In the genomic region with DNA sequence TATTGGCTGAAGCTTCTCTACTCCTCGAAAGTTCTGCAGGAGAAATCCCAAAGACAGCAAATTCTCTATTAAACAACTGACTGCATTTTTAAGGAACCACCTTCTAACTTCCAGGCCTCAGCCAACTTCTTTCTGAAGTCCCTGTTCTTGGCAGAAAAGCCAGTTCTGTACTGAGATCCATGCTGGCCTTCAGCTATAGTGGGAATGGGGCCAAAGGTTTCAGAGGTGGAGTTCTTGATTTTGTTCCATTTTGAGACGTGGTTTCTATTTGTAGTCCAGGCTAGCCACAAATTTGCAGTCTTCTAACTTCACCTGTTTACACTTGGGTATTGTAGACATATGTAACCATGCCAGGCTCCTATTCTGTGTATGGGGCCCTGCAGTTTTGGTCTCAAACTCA, we compare ENCODE assay signal across 22 mouse cellular contexts. TPM values are rescaled to one million over a fixed set of nuclear protein-coding genes. Genes with fewer than 3 reads are reported as not detected.
A peak's percentile ranks its signal among the peaks of the same experiment; 100 is the strongest.
DNase-seq lines count a peak whose midpoint lies in the region; ATAC-seq and TF ChIP-seq lines count a peak whose summit lies in the region.
"Had no signal": no experiment of that assay in that cellular context is flagged by ENCODE, and none has a peak within 500 bp of the region (broad histone marks: within the 10 kb centered on the region; RNA-seq: fewer than 3 reads in every experiment).

No protein-coding gene starts in this region.

- no peak overlapping the region for H3K4me3 ChIP-seq in liver, adult 2 months (ENCODE audit: insufficient read depth, low read depth, low read length)
- no peak overlapping the region for H3K4me3 ChIP-seq in liver, embryonic 11.5 days (ENCODE audit: low read depth, low read length)
- H3K4me3 ChIP-seq in embryonic facial prominence, embryonic 10.5 days = no peak overlapping the region
- H3K4me3 ChIP-seq: embryonic facial prominence, embryonic 15.5 days; limb, embryonic 15.5 days had no signal

- no peak overlapping the region for H3K9ac ChIP-seq in liver, adult 2 months (ENCODE audit: low read depth, low read length)
- no peak overlapping the region for H3K9ac ChIP-seq in liver, embryonic 11.5 days (ENCODE audit: low read depth, low read length)
- H3K9ac ChIP-seq: embryonic facial prominence, embryonic 15.5 days; limb, embryonic 15.5 days; neural tube, embryonic 15.5 days had no signal

- TF ChIP-seq CTCF in liver, adult 2 months (IDR thresholded peaks at IDR 0.05; ENCODE audit: low read depth, low read length) = no peak

- DNase-seq in adrenal gland, postnatal 14 days = peak; percentile 44
- no peak for DNase-seq in adrenal gland, postnatal 4 days (ENCODE audit: low spot score in 2 of 2)
- DNase-seq in liver, adult 2 months (ENCODE audit: extremely low read depth, low read depth, low spot score) = peak; percentile 62
- no peak for DNase-seq in liver, embryonic 11.5 days (ENCODE audit: low spot score)
- DNase-seq in 3T3-L1 (ENCODE audit: low read depth, low spot score) (peak; percentile 27), NIH3T3 (ENCODE audit: low read depth) (peak; percentile 18)
- no peak for DNase-seq in embryonic facial prominence, embryonic 10.5 days (ENCODE audit: low spot score)
- DNase-seq: B cell, adult 2 months; cerebellum, adult 18-20 months; cerebellum, postnatal 25 days; embryo, embryonic 11 days; heart, postnatal 4 days; kidney, adult 9 months; kidney, postnatal 25 days; thymus, adult 18-20 months; thymus, postnatal 4 days had no signal

- H3K4me2 ChIP-seq in liver, embryonic 11.5 days = no peak overlapping the region
- H3K4me2 ChIP-seq: limb, embryonic 15.5 days had no signal

- no peaks in the 10 kb centered on the region for H3K27me3 ChIP-seq in liver, adult 2 months (ENCODE audit: control insufficient read depth, insufficient read depth, low read length)
- H3K27me3 ChIP-seq in liver, embryonic 11.5 days (replicated peaks; ENCODE audit: control insufficient read depth, insufficient read depth, low read length) = no peaks in the 10 kb centered on the region
- H3K27me3 ChIP-seq in embryonic facial prominence, embryonic 10.5 days (replicated peaks; ENCODE audit: low read depth, poor library complexity, severe bottlenecking) = no peaks in the 10 kb centered on the region
- H3K27me3 ChIP-seq: embryonic facial prominence, embryonic 15.5 days; limb, embryonic 15.5 days; neural tube, embryonic 15.5 days; Patski had no signal

- no peaks in the 10 kb centered on the region for H3K9me3 ChIP-seq in liver, embryonic 11.5 days (ENCODE audit: control insufficient read depth, low read length)
- H3K9me3 ChIP-seq in embryonic facial prominence, embryonic 10.5 days = no peaks in the 10 kb centered on the region
- H3K9me3 ChIP-seq: embryonic facial prominence, embryonic 15.5 days; forebrain, embryonic 10.5 days; limb, embryonic 15.5 days; neural tube, embryonic 15.5 days had no signal

- no peak for ATAC-seq in liver, embryonic 11.5 days (replicated peaks; ENCODE audit: low FRiP score)
- ATAC-seq: lung, postnatal 0 days had no signal

- no peak for TF ChIP-seq POLR2A in liver, adult 2 months (IDR thresholded peaks at IDR 0.05; ENCODE audit: extremely low read depth, insufficient read depth, low read length)

- H3K36me3 ChIP-seq in liver, adult 2 months (ENCODE audit: control insufficient read depth, insufficient read depth, low read length) = no peaks in the 10 kb centered on the region
- H3K36me3 ChIP-seq in liver, embryonic 11.5 days (ENCODE audit: control insufficient read depth, insufficient read depth, low read length) = peaks cover 3% of the 10 kb centered on the region; the same call in 1 of the 2 replicates
- peaks cover 38% of the 10 kb centered on the region for H3K36me3 ChIP-seq in embryonic facial prominence, embryonic 10.5 days (replicated peaks)
- H3K36me3 ChIP-seq: embryonic facial prominence, embryonic 15.5 days; limb, embryonic 15.5 days; neural tube, embryonic 15.5 days had no signal

- WGBS in liver, adult 2 months = 48% methylated on average over 2 of the region's 2 CpGs
- 88% methylated on average over 2 of the region's 2 CpGs for WGBS in liver, embryonic 11.5 days
- 88% methylated on average over 2 of the region's 2 CpGs for WGBS in embryonic facial prominence, embryonic 10.5 days

- peak overlapping the region; percentile 72 for H3K27ac ChIP-seq in liver, adult 2 months (replicated peaks; ENCODE audit: insufficient read depth, low read depth, low read length)
- no peak overlapping the region for H3K27ac ChIP-seq in liver, embryonic 11.5 days (ENCODE audit: low read depth, low read length)
- no peak overlapping the region for H3K27ac ChIP-seq in embryonic facial prominence, embryonic 10.5 days (replicated peaks)
- H3K27ac ChIP-seq: embryonic facial prominence, embryonic 15.5 days had no signal

- peaks cover 14% of the 10 kb centered on the region; the same call in 1 of the 2 replicates for H3K4me1 ChIP-seq in liver, adult 2 months (ENCODE audit: control insufficient read depth, insufficient read depth, low read length)
- H3K4me1 ChIP-seq in liver, embryonic 11.5 days (replicated peaks; ENCODE audit: control insufficient read depth, insufficient read depth, low read length) = peaks cover 14% of the 10 kb centered on the region
- H3K4me1 ChIP-seq in embryonic facial prominence, embryonic 10.5 days = peaks cover 24% of the 10 kb centered on the region

- no peaks in the 10 kb centered on the region for H3K79me2 ChIP-seq in liver, adult 2 months (ENCODE audit: control insufficient read depth, insufficient read depth, low read length)

RNA-seq across cellular contexts. Expression of a gene that starts 37.3 kb away (rescaled TPM):
- 6,863 and 7,423 TPM in 2 replicates for total RNA-seq in adrenal gland, postnatal 14 days (2021)
- 1,000 to 10,000 TPM; 7,895 to 7,946 TPM for total RNA-seq in adrenal gland, postnatal 4 days (2021)
- 7,986 and 8,406 TPM in 2 replicates for total RNA-seq in liver, adult 2 months (2014; rRNA removed)
- 2,468 and 2,707 TPM in 2 replicates for polyA plus RNA-seq in liver, adult 2 months (2012; rRNA removed)
- 4,536 and 4,551 TPM in 2 replicates for polyA plus RNA-seq in liver, embryonic 11.5 days (2014; fragmentation: Nextera tagmentation; extraction: Ambion mirVana)
- 3,747 and 3,838 TPM in 2 replicates for polyA plus RNA-seq in embryonic facial prominence, embryonic 10.5 days (2016; fragmentation: Nextera tagmentation; extraction: Ambion mirVana)

Comparison
In these comparisons a context has a peak if more than half of its experiments do, and no peak if none do; other contexts are left out.
1. DNase-seq: peak in adrenal gland, postnatal 14 days (single experiment), liver, adult 2 months (single experiment), 3T3-L1 (single experiment) and NIH3T3 (single experiment); none in adrenal gland, postnatal 4 days (0 of 2), liver, embryonic 11.5 days (single experiment) and embryonic facial prominence, embryonic 10.5 days (single experiment).